Mouse (Mus musculus): ENCODE results near the gene Troap. TPM values are rescaled to one million over a fixed set of nuclear protein-coding genes. Genes with fewer than 3 reads are reported as not detected.

Troap gene
- polyA plus RNA-seq, 1 experiment: 9.0 TPM

- peaks cover 60% of the 10 kb centered on the region for H3K27me3 ChIP-seq (ENCODE audit: control insufficient read depth, insufficient read depth, low read length)
- TF ChIP-seq CTCF (IDR thresholded peaks at IDR 0.05; ENCODE audit: extremely low read depth, insufficient read length, insufficient replicate concordance, low read depth, low read length): no peak
- TF ChIP-seq POLR2A (IDR thresholded peaks at IDR 0.05; ENCODE audit: low read depth, low read length): no peak
- 47% methylated on average over 6 of the region's 6 CpGs for WGBS
- peaks cover 15% of the 10 kb centered on the region for H3K4me1 ChIP-seq (ENCODE audit: control insufficient read depth, insufficient read depth, insufficient read length, low read length)
- H3K36me3 ChIP-seq (ENCODE audit: control insufficient read depth, insufficient read depth, low read length): no peaks in the 10 kb centered on the region
- H3K4me3 ChIP-seq (ENCODE audit: low read depth, low read length): no peak overlapping the region
- no peak overlapping the region for H3K27ac ChIP-seq (ENCODE audit: insufficient read depth, low read depth, low read length)
Observed at GRCm38 (mm10) chr15:99095356-99095755, 21.0 kb downstream of the Troap start.

- H3K36me3 ChIP-seq (ENCODE audit: control insufficient read depth, insufficient read depth, low read length): peaks cover 6% of the 10 kb centered on the region; the same call in 1 of the 2 replicates
- peaks cover 16% of the 10 kb centered on the region for H3K4me1 ChIP-seq (ENCODE audit: control insufficient read depth, insufficient read depth, insufficient read length, low read length)
- whole genome bisulfite sequencing: 15% methylated on average over 24 of the region's 24 CpGs
- H3K4me3 ChIP-seq (ENCODE audit: low read depth, low read length): peak overlapping the region; percentile 47
- H3K27ac ChIP-seq (ENCODE audit: insufficient read depth, low read depth, low read length): no peak overlapping the region
- TF ChIP-seq CTCF (IDR thresholded peaks at IDR 0.05; ENCODE audit: extremely low read depth, insufficient read length, insufficient replicate concordance, low read depth, low read length): no peak
- no peak for TF ChIP-seq POLR2A (IDR thresholded peaks at IDR 0.05; ENCODE audit: low read depth, low read length)
- H3K27me3 ChIP-seq (ENCODE audit: control insufficient read depth, insufficient read depth, low read length): peaks cover 60% of the 10 kb centered on the region
Observed at GRCm38 (mm10) chr15:99096061-99096793, 21.9 kb downstream of the Troap start.

- H3K36me3 ChIP-seq (ENCODE audit: control insufficient read depth, insufficient read depth, low read length): peaks cover 9% of the 10 kb centered on the region
- under 1% methylated on average over 58 of the region's 58 CpGs for WGBS
- no peak overlapping the region for H3K27ac ChIP-seq (ENCODE audit: insufficient read depth, low read depth, low read length)
- H3K4me3 ChIP-seq (ENCODE audit: low read depth, low read length): peak overlapping the region; percentile 47
- peaks cover 17% of the 10 kb centered on the region for H3K4me1 ChIP-seq (ENCODE audit: control insufficient read depth, insufficient read depth, insufficient read length, low read length)
- peaks cover 60% of the 10 kb centered on the region for H3K27me3 ChIP-seq (ENCODE audit: control insufficient read depth, insufficient read depth, low read length)
- TF ChIP-seq POLR2A (IDR thresholded peaks at IDR 0.05; ENCODE audit: low read depth, low read length) (no peak), CTCF (IDR thresholded peaks at IDR 0.05; ENCODE audit: extremely low read depth, insufficient read length, insufficient replicate concordance, low read depth, low read length) (no peak)
Observed at GRCm38 (mm10) chr15:99096831-99097500, 22.6 kb downstream of the Troap start.

GRCm38 (mm10) chr15:99097840-99098492 lies 23.6 kb downstream of the Troap start:
- H3K4me3 ChIP-seq (ENCODE audit: low read depth, low read length): peak overlapping the region; percentile 78
- H3K27ac ChIP-seq (ENCODE audit: insufficient read depth, low read depth, low read length): no peak overlapping the region
- no peak for TF ChIP-seq POLR2A (IDR thresholded peaks at IDR 0.05; ENCODE audit: low read depth, low read length)
- no peak for TF ChIP-seq CTCF (IDR thresholded peaks at IDR 0.05; ENCODE audit: extremely low read depth, insufficient read length, insufficient replicate concordance, low read depth, low read length)
- 2% methylated on average over 39 of the region's 39 CpGs for WGBS
- peaks cover 9% of the 10 kb centered on the region for H3K36me3 ChIP-seq (ENCODE audit: control insufficient read depth, insufficient read depth, low read length)
- peaks cover 17% of the 10 kb centered on the region for H3K4me1 ChIP-seq (ENCODE audit: control insufficient read depth, insufficient read depth, insufficient read length, low read length)
- H3K27me3 ChIP-seq (ENCODE audit: control insufficient read depth, insufficient read depth, low read length): peaks cover 57% of the 10 kb centered on the region

GRCm38 (mm10) chr15:99098493-99098861 lies 24.1 kb downstream of the Troap start:
- Histone ChIP-seq H3K36me3 (ENCODE audit: control insufficient read depth, insufficient read depth, low read length) (peaks cover 9% of the 10 kb centered on the region), H3K4me3 (ENCODE audit: low read depth, low read length) (peak overlapping the region; percentile 78), H3K4me1 (ENCODE audit: control insufficient read depth, insufficient read depth, insufficient read length, low read length) (peaks cover 16% of the 10 kb centered on the region), H3K27ac (ENCODE audit: insufficient read depth, low read depth, low read length) (peak overlapping the region; percentile 93; the same call in 1 of the 2 replicates), H3K27me3 (ENCODE audit: control insufficient read depth, insufficient read depth, low read length) (peaks cover 52% of the 10 kb centered on the region)
- WGBS: 4% methylated on average over 9 of the region's 9 CpGs
- TF ChIP-seq CTCF (IDR thresholded peaks at IDR 0.05; ENCODE audit: extremely low read depth, insufficient read length, insufficient replicate concordance, low read depth, low read length) (no peak), POLR2A (IDR thresholded peaks at IDR 0.05; ENCODE audit: low read depth, low read length) (no peak)

GRCm38 (mm10) chr15:99099139-99099556 lies 24.8 kb downstream of the Troap start:
- peaks cover 14% of the 10 kb centered on the region for H3K4me1 ChIP-seq (ENCODE audit: control insufficient read depth, insufficient read depth, insufficient read length, low read length)
- 2% methylated on average over 15 of the region's 15 CpGs for WGBS
- peaks cover 46% of the 10 kb centered on the region for H3K27me3 ChIP-seq (ENCODE audit: control insufficient read depth, insufficient read depth, low read length)
- peaks cover 14% of the 10 kb centered on the region for H3K36me3 ChIP-seq (ENCODE audit: control insufficient read depth, insufficient read depth, low read length)
- TF ChIP-seq CTCF (IDR thresholded peaks at IDR 0.05; ENCODE audit: extremely low read depth, insufficient read length, insufficient replicate concordance, low read depth, low read length) (peak; percentile 92; the same call in 1 of the 2 replicates), POLR2A (IDR thresholded peaks at IDR 0.05; ENCODE audit: low read depth, low read length) (no peak; the same call in 1 of the 2 replicates)
- peak overlapping the region; percentile 78 for H3K4me3 ChIP-seq (ENCODE audit: low read depth, low read length)
- H3K27ac ChIP-seq (ENCODE audit: insufficient read depth, low read depth, low read length): peak overlapping the region; percentile 93
